Mouse (Mus musculus): Measurements from ENCODE around the gene Bahd1.

DNA sequence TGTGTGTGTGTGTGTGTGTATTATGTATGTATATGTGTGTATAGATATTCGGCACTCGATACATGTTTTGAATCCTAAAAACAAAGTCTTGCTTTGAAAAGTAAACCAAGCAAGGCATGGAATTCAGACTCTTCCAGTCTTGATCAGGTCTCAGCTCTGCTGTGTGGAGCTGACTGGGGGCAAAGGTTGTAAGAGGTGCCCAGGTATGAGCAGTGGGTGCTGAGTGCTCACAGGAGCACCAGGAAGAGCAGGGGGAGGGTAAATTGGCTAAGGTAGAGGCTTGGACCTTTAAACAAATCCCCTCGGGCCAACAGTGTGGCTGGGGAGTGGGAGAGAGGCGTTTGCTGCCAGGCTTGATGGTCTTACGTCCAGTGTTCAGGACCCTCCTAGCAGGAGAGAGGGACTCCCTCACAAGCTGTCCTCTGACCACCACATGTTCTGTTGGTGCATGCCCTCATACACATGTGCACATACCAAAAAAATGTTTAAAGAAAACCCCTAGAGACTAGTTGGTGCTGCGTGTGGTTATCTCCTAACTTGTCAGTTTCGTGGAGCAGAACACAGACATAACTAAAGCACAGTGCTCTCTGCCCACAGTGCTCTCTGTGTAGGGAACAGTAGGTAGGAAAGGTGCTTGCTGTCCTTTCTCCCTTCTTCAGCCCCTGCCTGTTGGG is 10.6 kb downstream of the Bahd1 start:
- no peak for TF ChIP-seq CHD2 (IDR thresholded peaks at IDR 0.05; ENCODE audit: low read depth, low read length)
- no peak for TF ChIP-seq HCFC1 (IDR thresholded peaks at IDR 0.05; ENCODE audit: borderline replicate concordance, insufficient read depth, low read length)
- no peak for TF ChIP-seq MAFK (IDR thresholded peaks at IDR 0.05; ENCODE audit: insufficient read depth, low read depth, low read length)

Measured in ES-E14 (cell line).